Mouse (Mus musculus) embryo, embryonic 10.5 days (tissue): ENCODE data around the gene Mtf2.
"Not testable (repeated sequence)": the region's sequence is repeated elsewhere in the genome, so short reads cannot be mapped to it uniquely, and the experiment has no call there.

Experiments used
- DNase-seq: peaks from one replicate; pipeline ENCODE4 v3.0.0-alpha.2; 2015; ENCODE audit warnings: low spot score

The Mtf2 gene

GRCm38 (mm10) chr5:108065465-108066411, at the start of gene Mtf2:
Gene Mtf2, plus strand, starts transcription at chr5:108065674.
- peak; percentile 97 for DNase-seq

- no peak for DNase-seq
Measured at GRCm38 (mm10) chr5:108017232-108017631, 48.2 kb upstream of the Mtf2 start.

DNA sequence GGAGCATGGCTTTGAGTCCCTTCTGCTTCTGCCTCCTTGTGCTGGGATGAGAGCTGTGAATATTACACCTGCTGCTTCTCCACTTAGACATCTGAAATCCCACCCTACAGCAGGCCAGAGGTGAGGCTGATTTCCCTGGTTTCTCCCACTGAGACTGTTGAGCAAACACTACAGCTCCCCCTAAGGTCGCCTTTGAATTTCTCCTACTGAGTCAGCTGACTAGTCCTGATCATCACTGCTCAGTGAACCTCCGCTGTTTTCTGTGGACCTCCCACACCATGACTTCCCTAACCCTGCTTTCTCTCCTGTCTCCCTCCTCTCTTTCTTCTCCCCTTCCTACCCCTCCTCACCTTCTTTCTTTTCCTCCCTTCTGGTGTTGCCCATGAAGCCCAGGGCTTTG, 46.1 kb upstream of the Mtf2 start:
- no peak for DNase-seq

- no peak for DNase-seq
Measured at GRCm38 (mm10) chr5:108021346-108021745, 44.1 kb upstream of the Mtf2 start.

GRCm38 (mm10) chr5:108028230-108028629, 37.2 kb upstream of the Mtf2 start:
- DNase-seq, result no peak

- DNase-seq, result not testable (repeated sequence)
Measured at GRCm38 (mm10) chr5:108028797-108029536, 36.5 kb upstream of the Mtf2 start.

GRCm38 (mm10) chr5:108029968-108030367, 35.5 kb upstream of the Mtf2 start:
- DNase-seq, result no peak

- no peak for DNase-seq
Measured at GRCm38 (mm10) chr5:108031267-108031666, 34.2 kb upstream of the Mtf2 start.

GRCm38 (mm10) chr5:108034194-108034593, 31.3 kb upstream of the Mtf2 start:
- peak; percentile 79 for DNase-seq

DNA sequence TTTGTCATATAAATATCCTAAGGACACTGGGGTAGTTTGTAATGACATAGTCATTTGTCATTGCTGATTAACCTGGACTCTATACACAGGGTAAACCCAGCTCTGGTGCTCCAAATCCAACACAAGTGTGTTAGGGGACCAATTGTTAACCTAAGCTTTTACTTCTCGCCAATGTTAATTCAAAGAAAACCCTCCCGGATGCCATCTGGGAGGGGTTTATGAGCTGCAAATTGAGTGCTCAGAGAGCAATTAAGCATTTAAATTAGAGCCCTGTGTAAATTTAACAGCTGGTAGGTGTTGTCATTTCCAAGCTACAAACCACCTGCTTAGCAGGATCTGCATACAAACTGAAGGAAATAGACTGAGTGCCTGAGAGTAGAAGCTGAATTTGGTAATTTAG, 30.0 kb upstream of the Mtf2 start:
- no peak for DNase-seq

DNA sequence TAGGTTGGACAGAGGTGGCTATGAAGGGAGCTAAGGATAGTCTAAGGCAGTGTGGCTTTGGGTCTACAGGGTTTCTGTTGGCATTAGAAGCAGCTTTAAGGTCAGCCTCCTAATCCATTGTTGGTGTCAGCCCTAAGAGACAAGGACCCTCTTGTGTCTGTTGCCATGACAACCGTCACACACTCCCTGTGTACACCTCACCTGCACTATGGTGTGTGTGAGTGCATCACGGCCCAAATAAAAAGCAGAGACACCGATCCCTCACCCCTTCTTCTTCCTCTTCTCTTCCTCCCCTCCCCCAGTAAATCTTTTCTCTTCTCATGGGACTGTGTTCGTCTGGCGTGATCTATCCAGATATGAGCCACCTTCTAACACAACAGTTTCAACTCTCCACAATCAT, 23.4 kb upstream of the Mtf2 start:
- DNase-seq, result no peak

GRCm38 (mm10) chr5:108043908-108044307, 21.6 kb upstream of the Mtf2 start:
- no peak for DNase-seq

- DNase-seq, result no peak
Measured at GRCm38 (mm10) chr5:108049711-108050268, 15.7 kb upstream of the Mtf2 start.

DNA sequence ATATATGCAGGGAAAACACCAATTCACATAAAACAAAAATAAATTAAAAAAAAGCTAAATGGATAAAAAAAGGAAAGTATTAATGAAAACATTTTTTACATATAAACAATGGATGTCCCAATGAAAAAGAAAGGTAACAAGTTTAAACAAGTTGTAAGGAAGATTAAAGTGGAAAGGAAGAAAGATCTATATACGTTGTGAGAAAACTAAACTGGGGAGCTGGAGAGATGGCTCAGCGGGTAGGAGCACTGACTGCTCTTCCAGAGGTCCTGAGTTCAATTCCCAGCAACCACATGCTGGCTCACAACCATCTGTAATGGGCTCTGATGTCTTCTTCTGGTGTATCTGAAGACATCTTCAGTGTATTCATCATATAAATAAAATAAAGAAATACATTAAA, 14.4 kb upstream of the Mtf2 start:
- no peak for DNase-seq

GRCm38 (mm10) chr5:108051727-108052126, 13.7 kb upstream of the Mtf2 start:
- DNase-seq, result not testable (repeated sequence)

DNA sequence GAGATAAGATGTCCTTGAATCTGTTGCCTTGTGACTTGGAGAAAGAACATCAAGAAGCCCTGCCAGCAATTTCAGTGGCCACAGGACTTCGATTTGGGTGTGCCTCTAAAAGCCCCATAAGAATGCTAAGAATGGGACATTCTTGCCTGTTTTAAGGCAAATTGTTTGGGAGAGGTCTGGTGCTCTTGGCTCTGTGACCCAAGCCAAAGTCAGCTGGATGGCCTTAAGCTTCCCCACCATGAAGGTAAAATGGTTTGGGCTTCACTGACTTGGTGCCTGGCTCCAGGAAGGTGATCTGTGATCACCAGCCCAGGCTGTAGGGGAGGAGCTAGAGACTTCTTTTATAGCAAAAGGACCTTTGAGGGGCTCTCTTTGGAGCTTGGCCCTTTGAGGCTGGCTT, 13.3 kb upstream of the Mtf2 start:
- no peak for DNase-seq

DNA sequence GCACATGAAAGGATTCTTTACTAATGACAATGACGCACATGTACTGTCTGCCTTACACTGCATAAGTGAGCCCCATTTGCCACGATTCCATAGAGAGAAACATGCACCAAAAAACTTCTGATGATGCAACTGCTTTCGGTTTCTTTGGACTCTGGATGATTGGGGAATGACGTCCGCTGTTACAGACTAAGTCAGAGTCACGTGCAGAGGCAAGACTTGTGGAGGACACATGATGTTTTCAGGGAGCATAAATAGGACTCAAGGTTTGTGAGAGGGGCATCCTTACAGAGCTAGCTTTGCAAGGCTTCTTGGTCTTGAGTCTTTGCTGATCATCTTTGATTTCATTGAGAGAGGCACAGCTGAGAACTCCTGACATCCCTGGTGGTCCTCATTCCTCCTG, 11.9 kb upstream of the Mtf2 start:
- DNase-seq, result no peak

DNA sequence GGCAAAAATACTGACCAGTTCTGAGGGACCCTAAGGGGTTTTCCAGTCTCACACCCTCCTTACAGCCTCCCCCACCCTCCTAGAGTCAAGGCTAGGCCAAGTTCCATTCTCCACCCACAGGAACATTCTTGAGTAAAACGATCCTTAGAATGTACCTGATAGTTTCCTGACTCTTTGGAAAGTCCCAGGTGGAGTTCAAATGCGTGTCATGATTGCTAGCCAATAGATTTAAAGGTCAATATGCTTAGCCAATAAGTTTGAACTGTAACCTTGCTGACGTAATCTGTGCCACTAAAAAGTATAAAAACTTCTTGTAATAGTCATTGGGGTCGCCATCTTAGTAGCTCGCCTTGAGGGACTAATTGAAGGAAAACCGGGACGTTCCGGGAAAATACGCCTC, 5.1 kb upstream of the Mtf2 start:
- DNase-seq, result no peak

- DNase-seq, result no peak
Measured at GRCm38 (mm10) chr5:108072301-108072700, 6.8 kb downstream of the Mtf2 start.

DNA sequence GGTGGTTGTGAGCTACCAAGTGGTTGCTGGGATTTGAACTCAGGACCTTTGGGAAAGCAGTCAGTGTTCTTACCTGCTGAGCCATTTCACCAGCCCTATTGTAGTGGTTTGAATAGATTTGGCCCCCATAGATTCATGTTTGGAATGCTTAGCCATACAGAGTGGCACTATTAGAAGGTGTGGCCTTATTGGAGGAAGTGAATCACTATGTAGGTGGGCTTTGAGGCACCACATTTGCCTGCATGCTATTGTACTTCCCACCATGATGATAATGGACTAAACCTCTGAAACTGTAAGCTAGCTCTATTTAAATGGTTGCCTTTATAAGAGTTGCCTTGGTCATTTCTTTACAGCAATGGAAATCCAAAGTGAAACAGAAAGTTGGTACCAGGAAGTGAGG, 10.8 kb downstream of the Mtf2 start:
- DNase-seq, result no peak

DNA sequence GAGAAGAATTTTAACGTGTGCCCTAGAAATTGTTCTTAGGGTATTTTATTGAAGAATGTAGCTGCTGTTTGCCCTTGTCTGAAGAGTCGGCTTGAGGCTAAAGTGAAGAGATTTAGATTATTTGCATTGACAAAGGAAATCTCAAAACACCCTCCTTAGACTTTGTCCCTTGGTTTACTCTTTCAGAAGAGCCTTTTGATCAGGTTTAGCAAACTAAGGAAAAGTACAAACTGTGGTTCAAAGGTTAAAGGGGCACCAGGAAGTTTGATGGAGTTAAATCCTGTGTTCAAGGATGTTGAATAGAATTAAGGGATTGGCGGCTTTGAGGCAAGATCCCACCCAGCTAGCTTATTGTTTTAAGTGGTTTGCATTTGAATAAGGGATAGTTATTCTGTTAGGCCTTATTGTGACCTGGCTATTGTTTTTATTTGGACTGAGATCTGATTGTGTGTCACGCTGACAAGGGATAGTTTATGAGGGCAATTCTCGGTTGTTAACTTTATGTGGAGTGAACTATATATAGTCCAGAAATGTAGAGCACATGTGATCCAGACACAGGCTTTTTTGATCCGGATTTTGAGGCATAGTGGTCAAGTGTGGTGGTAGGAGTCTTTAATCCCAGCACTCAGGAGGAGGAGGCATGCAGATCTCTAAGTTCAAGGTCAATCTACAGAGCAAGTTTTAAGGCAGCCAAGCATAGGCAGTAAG, 11.5 kb downstream of the Mtf2 start:
- DNase-seq, result no peak

DNA sequence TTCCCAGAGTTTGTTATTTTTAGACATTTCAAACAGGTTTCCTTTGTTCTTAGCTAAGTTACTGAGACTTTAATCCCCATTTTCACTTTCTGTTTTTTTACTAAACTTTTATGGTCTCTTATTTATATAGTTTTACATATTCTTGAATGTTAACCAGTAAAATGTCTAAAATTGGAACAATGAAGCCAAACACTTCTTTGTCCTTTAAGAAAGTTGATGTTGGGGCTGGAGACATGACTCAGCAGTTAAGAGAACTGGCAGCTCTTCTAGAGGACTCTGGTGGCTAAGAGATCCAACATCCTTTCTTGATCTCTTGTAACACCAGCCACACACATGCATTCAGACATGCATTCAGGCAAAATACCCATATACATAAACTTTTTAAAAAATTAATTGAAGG, 14.1 kb downstream of the Mtf2 start:
- no peak for DNase-seq
